In genomic region chr2:132094441-132095230, GRCm38 (mm10) we compare ENCODE assay signal across 9 mouse cellular contexts. TPM values are rescaled to one million over a fixed set of nuclear protein-coding genes. Genes with fewer than 3 reads are reported as not detected.
DNase-seq lines count a peak whose midpoint lies in the region; ATAC-seq and TF ChIP-seq lines count a peak whose summit lies in the region.
"Had no signal": no experiment of that assay in that cellular context is flagged by ENCODE, and none has a peak within 500 bp of the region (broad histone marks: within the 10 kb centered on the region; RNA-seq: fewer than 3 reads in every experiment).

No protein-coding gene starts in this region.

- no peak overlapping the region for H3K9ac ChIP-seq in hindbrain, embryonic 14.5 days
- H3K9ac ChIP-seq: embryonic facial prominence, embryonic 12.5 days had no signal

- H3K9me3 ChIP-seq in heart, embryonic 10.5 days: no peaks in the 10 kb centered on the region
- H3K9me3 ChIP-seq in hindbrain, embryonic 14.5 days (ENCODE audit: control insufficient read depth, low read length): no peaks in the 10 kb centered on the region
- H3K9me3 ChIP-seq: embryonic facial prominence, embryonic 12.5 days had no signal

- peaks cover 35% of the 10 kb centered on the region for H3K4me1 ChIP-seq in heart, embryonic 10.5 days
- peaks cover 14% of the 10 kb centered on the region for H3K4me1 ChIP-seq in lung, adult 2 months (ENCODE audit: control insufficient read depth, insufficient read depth, low read length)
- no peaks in the 10 kb centered on the region for H3K4me1 ChIP-seq in hindbrain, embryonic 14.5 days (replicated peaks; ENCODE audit: control insufficient read depth, insufficient read depth, low read length)

- H3K4me2 ChIP-seq in hindbrain, embryonic 14.5 days (replicated peaks): no peak overlapping the region
- H3K4me2 ChIP-seq: embryonic facial prominence, embryonic 12.5 days had no signal

- peaks cover 10% of the 10 kb centered on the region; the same call in 1 of the 2 replicates for H3K36me3 ChIP-seq in heart, embryonic 10.5 days
- H3K36me3 ChIP-seq in hindbrain, embryonic 14.5 days (replicated peaks; ENCODE audit: control insufficient read depth, insufficient read depth): peaks cover 56% of the 10 kb centered on the region

- H3K27ac ChIP-seq in heart, embryonic 10.5 days: no peak overlapping the region
- no peak overlapping the region for H3K27ac ChIP-seq in hindbrain, embryonic 14.5 days
- H3K27ac ChIP-seq: embryonic facial prominence, embryonic 12.5 days had no signal

- no peaks in the 10 kb centered on the region for H3K27me3 ChIP-seq in heart, embryonic 10.5 days (ENCODE audit: insufficient read depth, poor library complexity, severe bottlenecking)
- no peaks in the 10 kb centered on the region for H3K27me3 ChIP-seq in hindbrain, embryonic 14.5 days (ENCODE audit: control insufficient read depth, insufficient read depth, low read length)
- H3K27me3 ChIP-seq: embryonic facial prominence, embryonic 12.5 days had no signal

- DNase-seq in left cerebral cortex, postnatal 14 days (ENCODE audit: low spot score in 2 of 2): peak; percentile 39 to 45
- DNase-seq in left cerebral cortex, postnatal 36 days (ENCODE audit: low spot score in 2 of 2): no peak
- peak; percentile 80 for DNase-seq in heart, embryonic 10.5 days (ENCODE audit: low spot score)
- DNase-seq in lung, adult 2 months: peak; percentile 49
- peak; percentile 43 to 70 for DNase-seq in spleen, postnatal 4 days (ENCODE audit: low spot score in 2 of 2)
- DNase-seq in hindbrain, embryonic 14.5 days (ENCODE audit: low spot score): no peak
- no peak for DNase-seq in cerebellum, adult 11 months
- DNase-seq in gastrocnemius, adult 18-20 months (ENCODE audit: low spot score): no peak

- TF ChIP-seq CTCF in lung, adult 2 months (IDR thresholded peaks at IDR 0.05; ENCODE audit: insufficient read depth, low read length): no peak

- WGBS in heart, embryonic 10.5 days: 77% methylated on average over 11 of the region's 11 CpGs
- 50% methylated on average over 11 of the region's 11 CpGs for WGBS in lung, adult 2 months
- WGBS in hindbrain, embryonic 14.5 days: 92% methylated on average over 11 of the region's 11 CpGs

- H3K4me3 ChIP-seq in heart, embryonic 10.5 days: no peak overlapping the region
- H3K4me3 ChIP-seq in lung, adult 2 months (replicated peaks; ENCODE audit: extremely low read depth, low read depth, low read length): peak overlapping the region; percentile 21
- H3K4me3 ChIP-seq in hindbrain, embryonic 14.5 days (replicated peaks; ENCODE audit: low read length): no peak overlapping the region
- H3K4me3 ChIP-seq: embryonic facial prominence, embryonic 12.5 days had no signal

- TF ChIP-seq POLR2A in lung, adult 2 months (IDR thresholded peaks at IDR 0.05; ENCODE audit: borderline replicate concordance, extremely low read depth, low read depth, low read length): no peak

- ATAC-seq in hindbrain, embryonic 14.5 days (ENCODE audit: low FRiP score): no peak

- intact Hi-C loops in left cerebral cortex, postnatal 14 days (cut with DNase I): loop anchor here (5.0 kb wide), 1 partner anchor 32 kb away; no protein-coding TSS in a partner anchor
- intact Hi-C loops in left cerebral cortex, postnatal 36 days (cut with DNase I): no loop called here

RNA-seq across cellular contexts. Expression of gene Slc23a2, which starts 50.3 kb away (rescaled TPM):
- total RNA-seq in left cerebral cortex, postnatal 14 days (2021): 100 to 1,000 TPM; 125 to 132 TPM
- 100 to 1,000 TPM; 150 to 153 TPM for total RNA-seq in left cerebral cortex, postnatal 36 days (2021)
- 8.7 and 10.3 TPM in 2 replicates for polyA plus RNA-seq in heart, embryonic 10.5 days (2016; fragmentation: Nextera tagmentation; extraction: Ambion mirVana)
- polyA plus RNA-seq in lung, adult 2 months (2012; rRNA removed): 82.2 and 83.1 TPM in 2 replicates
- polyA plus RNA-seq in hindbrain, embryonic 14.5 days (2014; fragmentation: Nextera tagmentation; extraction: Ambion mirVana): 44.6 and 49.8 TPM in 2 replicates
- 10 to 100 TPM in 1 of 2 experiments, 1 to 10 TPM in 1; 9.4 to 12.9 TPM for total RNA-seq in gastrocnemius, adult 18-20 months (2021)

Comparison
In these comparisons a context has a peak if more than half of its experiments do, and no peak if none do; other contexts are left out.
1. DNase-seq: peak in left cerebral cortex, postnatal 14 days (2 of 2), heart, embryonic 10.5 days (single experiment), lung, adult 2 months (single experiment) and spleen, postnatal 4 days (2 of 2); none in left cerebral cortex, postnatal 36 days (0 of 2), hindbrain, embryonic 14.5 days (single experiment), cerebellum, adult 11 months (single experiment) and gastrocnemius, adult 18-20 months (single experiment).
2. RNA of gene Slc23a2, which starts 50.3 kb away (total RNA-seq): 150 to 153 TPM in left cerebral cortex, postnatal 36 days and 125 to 132 TPM in left cerebral cortex, postnatal 14 days; 9.4 to 12.9 TPM in gastrocnemius, adult 18-20 months; every median in the first group is over 4 times any median in the second.